Mouse (Mus musculus) bone marrow, adult 2 months (tissue): ENCODE results near the gene Best3.

Experiments
- CTCF ChIP-seq: fragments of 200-500 bp; IDR thresholded peaks from 2 replicates; pipeline ENCODE4 v1.5.1; 2011; ENCODE audit warnings: low read length, control low read depth; ENCODE audit not compliant: control insufficient read depth, insufficient read depth
- POLR2A ChIP-seq: fragments of 200-500 bp; IDR thresholded peaks from 2 replicates; pipeline ENCODE4 v1.6.1; 2011; ENCODE audit warnings: low read depth, mild to moderate bottlenecking, control low read depth, low read length, borderline replicate concordance; ENCODE audit not compliant: control insufficient read depth

DNA sequence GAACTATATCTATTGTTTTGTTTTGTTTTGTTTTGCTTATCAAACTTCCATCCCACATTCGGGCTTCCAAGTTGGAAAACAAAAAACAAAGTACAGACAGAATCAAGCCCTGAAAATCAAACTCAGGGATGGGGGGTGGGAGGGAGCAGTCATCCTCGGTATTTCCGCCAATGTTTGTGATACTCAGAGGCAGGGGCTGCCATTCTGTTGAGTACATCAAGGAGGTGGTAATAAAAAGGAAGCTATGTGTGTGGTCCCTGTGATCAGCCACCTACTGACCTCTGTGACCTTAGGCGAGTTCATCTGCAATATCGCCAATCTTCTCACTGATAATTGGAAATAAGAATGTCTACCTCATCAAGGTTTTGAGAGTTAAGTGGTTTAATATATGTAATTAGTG lies 35.2 kb upstream of the Best3 start:
- TF ChIP-seq POLR2A (no peak), CTCF (no peak)
